Mouse (Mus musculus) testis, adult 2 months (tissue): ENCODE measurements around the gene Tbxas1.

Experiments
- CTCF ChIP-seq: fragments of 200-500 bp; IDR thresholded peaks from 2 replicates; pipeline ENCODE4 v1.5.1; 2012; ENCODE audit warnings: low read depth, mild to moderate bottlenecking, inconsistent platforms, low read length, moderate library complexity; ENCODE audit not compliant: control insufficient read depth, insufficient read depth, insufficient replicate concordance
- POLR2A ChIP-seq: fragments of 200-500 bp; IDR thresholded peaks from 2 replicates; pipeline ENCODE4 v1.6.1; 2012; ENCODE audit warnings: low read depth, mild to moderate bottlenecking, inconsistent platforms, low read length, moderate library complexity; ENCODE audit not compliant: control insufficient read depth

DNA sequence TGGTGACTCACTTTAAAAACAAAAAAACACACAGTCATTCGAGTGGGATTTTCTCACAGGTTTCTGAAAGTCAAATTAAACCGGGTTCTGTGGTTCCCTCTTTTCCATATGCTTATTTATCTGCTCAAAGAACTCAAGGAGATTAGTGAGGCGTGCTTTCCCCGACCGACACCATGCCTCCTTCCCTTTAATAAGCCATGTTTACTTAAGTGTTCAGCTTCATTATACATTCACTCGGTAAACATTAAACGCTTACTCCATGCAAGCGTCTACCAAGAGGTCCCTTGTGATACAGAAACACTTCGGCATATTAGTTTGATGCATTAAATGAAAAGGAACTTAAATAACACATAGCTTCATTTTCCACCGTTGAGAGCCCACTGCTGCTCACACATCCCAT is 111.4 kb downstream of the Tbxas1 start:
- no peak for TF ChIP-seq POLR2A
- TF ChIP-seq CTCF = no peak
